Mouse (Mus musculus): Measurements from ENCODE around the gene Znrf3.

GRCm38 (mm10) chr11:5239706-5240690 lies 204.6 kb downstream of the Znrf3 start:
- no peak for TF ChIP-seq CTCF (IDR thresholded peaks at IDR 0.05; ENCODE audit: insufficient read depth, low read length)
- no peak for TF ChIP-seq POLR2A (IDR thresholded peaks at IDR 0.05; ENCODE audit: borderline replicate concordance, extremely low read depth, low read depth, low read length)
